Mouse (Mus musculus) C2C12 (cell line): ENCODE results near the gene Pard6b.

ENCODE experiments used
- CTCF ChIP-seq: IDR thresholded peaks from one replicate; pipeline ENCODE4 v1.5.1; 2011; ENCODE audit not compliant: control insufficient read depth, insufficient read depth, insufficient read length
- MAX ChIP-seq: IDR thresholded peaks from one replicate; pipeline ENCODE4 v1.6.1; 2011; ENCODE audit warnings: mild to moderate bottlenecking, control low read depth
- MYOG ChIP-seq: IDR thresholded peaks from one replicate; pipeline ENCODE4 v1.6.1; 2011; ENCODE audit not compliant: control insufficient read depth, insufficient read length; ENCODE audit errors: extremely low read depth
- USF1 ChIP-seq: IDR thresholded peaks from one replicate; pipeline ENCODE4 v1.6.1; 2011; ENCODE audit warnings: low read depth, mild to moderate bottlenecking, control low read depth, moderate library complexity

DNA sequence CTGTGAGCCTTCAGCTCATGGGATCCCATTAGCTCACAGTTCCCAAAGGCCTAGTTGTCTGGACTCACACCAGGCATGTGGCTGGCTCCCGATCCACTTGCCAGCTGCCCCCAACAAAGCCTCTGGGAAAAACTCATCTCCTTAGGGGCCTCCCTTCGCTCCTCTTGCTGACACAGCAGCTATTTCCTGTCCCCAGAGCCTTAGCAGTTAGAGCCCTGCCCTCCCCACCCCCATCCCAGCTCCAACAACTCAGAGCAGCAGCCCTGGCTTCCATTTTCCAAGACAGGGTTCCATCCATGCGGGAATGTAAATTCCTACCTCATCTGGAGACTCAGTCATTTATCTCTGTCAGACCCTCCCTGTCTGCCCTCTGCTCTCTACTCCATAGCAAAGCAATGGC, 43.7 kb upstream of the Pard6b start:
- no peak for TF ChIP-seq USF1
- TF ChIP-seq MAX = no peak
- TF ChIP-seq CTCF = no peak
- TF ChIP-seq MYOG = no peak
